Mouse (Mus musculus): ENCODE data around the gene Vhl. TPM values are rescaled to one million over a fixed set of nuclear protein-coding genes. Genes with fewer than 3 reads are reported as not detected.
"Not testable (repeated sequence)": the region's sequence is repeated elsewhere in the genome, so short reads cannot be mapped to it uniquely, and the experiment has no call there.

Gene Vhl
- polyA plus RNA-seq, 1 experiment = 13.6 TPM

GRCm38 (mm10) chr6:113664305-113664704 is 40.5 kb downstream of the Vhl start:
- H3K79me3 ChIP-seq (ENCODE audit: low read depth) = no peaks in the 10 kb centered on the region
- no peaks in the 10 kb centered on the region for H3K27me3 ChIP-seq (ENCODE audit: control insufficient read depth, insufficient read depth, insufficient read length)
- no peak overlapping the region for H3ac ChIP-seq (ENCODE audit: control insufficient read depth, insufficient read length, low read depth)
- no peaks in the 10 kb centered on the region for H3K79me2 ChIP-seq (ENCODE audit: control insufficient read depth, insufficient read depth)
- TF ChIP-seq MYOD1 (IDR thresholded peaks at IDR 0.05; ENCODE audit: control insufficient read depth, insufficient read length, low read depth) = no peak
- no peak for TF ChIP-seq MYOG (IDR thresholded peaks at IDR 0.05; ENCODE audit: control insufficient read depth, extremely low read depth, insufficient read length)
- TF ChIP-seq CEBPB (IDR thresholded peaks at IDR 0.05; ENCODE audit: low read depth) = no peak
- no peak for TF ChIP-seq MAX (IDR thresholded peaks at IDR 0.05)
- TF ChIP-seq FOSL1 (IDR thresholded peaks at IDR 0.05; ENCODE audit: insufficient read depth, low read length, poor library complexity, severe bottlenecking) = no peak
- TF ChIP-seq USF1 (IDR thresholded peaks at IDR 0.05; ENCODE audit: low read depth) = no peak
- no peak for TF ChIP-seq CTCF (IDR thresholded peaks at IDR 0.05; ENCODE audit: control insufficient read depth, insufficient read depth, insufficient read length)
- no peak overlapping the region for H3K4me3 ChIP-seq (ENCODE audit: insufficient read depth, poor library complexity, severe bottlenecking)
- no peaks in the 10 kb centered on the region for H3K36me3 ChIP-seq (ENCODE audit: control insufficient read depth, insufficient read depth)

GRCm38 (mm10) chr6:113667611-113668122 is 43.9 kb downstream of the Vhl start:
- no peaks in the 10 kb centered on the region for H3K27me3 ChIP-seq (ENCODE audit: control insufficient read depth, insufficient read depth, insufficient read length)
- no peak overlapping the region for H3K4me3 ChIP-seq (ENCODE audit: insufficient read depth, poor library complexity, severe bottlenecking)
- no peaks in the 10 kb centered on the region for H3K79me3 ChIP-seq (ENCODE audit: low read depth)
- H3ac ChIP-seq (ENCODE audit: control insufficient read depth, insufficient read length, low read depth) = no peak overlapping the region
- H3K36me3 ChIP-seq (ENCODE audit: control insufficient read depth, insufficient read depth) = no peaks in the 10 kb centered on the region
- TF ChIP-seq MAX (IDR thresholded peaks at IDR 0.05) = no peak
- TF ChIP-seq CTCF (IDR thresholded peaks at IDR 0.05; ENCODE audit: control insufficient read depth, insufficient read depth, insufficient read length) = no peak
- TF ChIP-seq FOSL1 (IDR thresholded peaks at IDR 0.05; ENCODE audit: insufficient read depth, low read length, poor library complexity, severe bottlenecking) = no peak
- TF ChIP-seq USF1 (IDR thresholded peaks at IDR 0.05; ENCODE audit: low read depth) = no peak
- TF ChIP-seq MYOD1 (IDR thresholded peaks at IDR 0.05; ENCODE audit: control insufficient read depth, insufficient read length, low read depth) = no peak
- no peak for TF ChIP-seq CEBPB (IDR thresholded peaks at IDR 0.05; ENCODE audit: low read depth)
- TF ChIP-seq MYOG (IDR thresholded peaks at IDR 0.05; ENCODE audit: control insufficient read depth, extremely low read depth, insufficient read length) = no peak
- H3K79me2 ChIP-seq (ENCODE audit: control insufficient read depth, insufficient read depth) = no peaks in the 10 kb centered on the region

GRCm38 (mm10) chr6:113668287-113669154 is 44.8 kb downstream of the Vhl start:
- no peak for TF ChIP-seq MAX (IDR thresholded peaks at IDR 0.05)
- no peak for TF ChIP-seq CEBPB (IDR thresholded peaks at IDR 0.05; ENCODE audit: low read depth)
- no peak for TF ChIP-seq USF1 (IDR thresholded peaks at IDR 0.05; ENCODE audit: low read depth)
- TF ChIP-seq MYOD1 (IDR thresholded peaks at IDR 0.05; ENCODE audit: control insufficient read depth, insufficient read length, low read depth) = no peak
- TF ChIP-seq MYOG (IDR thresholded peaks at IDR 0.05; ENCODE audit: control insufficient read depth, extremely low read depth, insufficient read length) = no peak
- no peak for TF ChIP-seq FOSL1 (IDR thresholded peaks at IDR 0.05; ENCODE audit: insufficient read depth, low read length, poor library complexity, severe bottlenecking)
- Histone ChIP-seq H3K36me3 (ENCODE audit: control insufficient read depth, insufficient read depth) (no peaks in the 10 kb centered on the region), H3ac (ENCODE audit: control insufficient read depth, insufficient read length, low read depth) (no peak overlapping the region), H3K79me3 (ENCODE audit: low read depth) (no peaks in the 10 kb centered on the region), H3K4me3 (ENCODE audit: insufficient read depth, poor library complexity, severe bottlenecking) (no peak overlapping the region), H3K79me2 (ENCODE audit: control insufficient read depth, insufficient read depth) (no peaks in the 10 kb centered on the region), H3K27me3 (ENCODE audit: control insufficient read depth, insufficient read depth, insufficient read length) (no peaks in the 10 kb centered on the region)

GRCm38 (mm10) chr6:113669821-113670220 is 46.1 kb downstream of the Vhl start:
- H3K79me3 ChIP-seq (ENCODE audit: low read depth) = no peaks in the 10 kb centered on the region
- H3K79me2 ChIP-seq (ENCODE audit: control insufficient read depth, insufficient read depth) = no peaks in the 10 kb centered on the region
- H3K4me3 ChIP-seq (ENCODE audit: insufficient read depth, poor library complexity, severe bottlenecking) = no peak overlapping the region
- H3ac ChIP-seq (ENCODE audit: control insufficient read depth, insufficient read length, low read depth) = no peak overlapping the region
- no peaks in the 10 kb centered on the region for H3K27me3 ChIP-seq (ENCODE audit: control insufficient read depth, insufficient read depth, insufficient read length)
- TF ChIP-seq MYOG (IDR thresholded peaks at IDR 0.05; ENCODE audit: control insufficient read depth, extremely low read depth, insufficient read length) (no peak), MYOD1 (IDR thresholded peaks at IDR 0.05; ENCODE audit: control insufficient read depth, insufficient read length, low read depth) (peak; percentile 45)
- no peaks in the 10 kb centered on the region for H3K36me3 ChIP-seq (ENCODE audit: control insufficient read depth, insufficient read depth)

GRCm38 (mm10) chr6:113672029-113672428 is 48.3 kb downstream of the Vhl start:
- H3K36me3 ChIP-seq (ENCODE audit: control insufficient read depth, insufficient read depth); H3K79me2 ChIP-seq (ENCODE audit: control insufficient read depth, insufficient read depth); H3ac ChIP-seq (ENCODE audit: control insufficient read depth, insufficient read length, low read depth); H3K4me3 ChIP-seq (ENCODE audit: insufficient read depth, poor library complexity, severe bottlenecking); H3K27me3 ChIP-seq (ENCODE audit: control insufficient read depth, insufficient read depth, insufficient read length); H3K79me3 ChIP-seq (ENCODE audit: low read depth): not testable (repeated sequence)

GRCm38 (mm10) chr6:113672989-113673388 is 49.2 kb downstream of the Vhl start:
- no peak overlapping the region for H3K4me3 ChIP-seq (ENCODE audit: insufficient read depth, poor library complexity, severe bottlenecking)
- no peaks in the 10 kb centered on the region for H3K79me3 ChIP-seq (ENCODE audit: low read depth)
- no peaks in the 10 kb centered on the region for H3K36me3 ChIP-seq (ENCODE audit: control insufficient read depth, insufficient read depth)
- no peak for TF ChIP-seq CTCF (IDR thresholded peaks at IDR 0.05; ENCODE audit: control insufficient read depth, insufficient read depth, insufficient read length)
- TF ChIP-seq CEBPB (IDR thresholded peaks at IDR 0.05; ENCODE audit: low read depth) = no peak
- no peak for TF ChIP-seq FOSL1 (IDR thresholded peaks at IDR 0.05; ENCODE audit: insufficient read depth, low read length, poor library complexity, severe bottlenecking)
- no peak for TF ChIP-seq MYOG (IDR thresholded peaks at IDR 0.05; ENCODE audit: control insufficient read depth, extremely low read depth, insufficient read length)
- no peak for TF ChIP-seq USF1 (IDR thresholded peaks at IDR 0.05; ENCODE audit: low read depth)
- TF ChIP-seq MYOD1 (IDR thresholded peaks at IDR 0.05; ENCODE audit: control insufficient read depth, insufficient read length, low read depth) = no peak
- TF ChIP-seq MAX (IDR thresholded peaks at IDR 0.05) = no peak
- H3ac ChIP-seq (ENCODE audit: control insufficient read depth, insufficient read length, low read depth) = no peak overlapping the region
- H3K79me2 ChIP-seq (ENCODE audit: control insufficient read depth, insufficient read depth) = no peaks in the 10 kb centered on the region
- H3K27me3 ChIP-seq (ENCODE audit: control insufficient read depth, insufficient read depth, insufficient read length) = no peaks in the 10 kb centered on the region
